Mouse (Mus musculus): Measurements from ENCODE around the gene 1700056E22Rik. TPM values are rescaled to one million over a fixed set of nuclear protein-coding genes. Genes with fewer than 3 reads are reported as not detected.

The 1700056E22Rik gene
- total RNA-seq, 2 experiments from 2014 or later, result 0.32 TPM; not detected in 1

Other genes starting within 250 kb of the 1700056E22Rik start
- 1 to 10 TPM; 6.0 to 7.1 TPM for gene Dusp10, start 21.0 kb downstream of the 1700056E22Rik start, total RNA-seq (2021)

All from left cerebral cortex, postnatal 36 days (tissue).